Mouse (Mus musculus): ENCODE results near the gene Trat1. TPM values are rescaled to one million over a fixed set of nuclear protein-coding genes. Genes with fewer than 3 reads are reported as not detected.

The Trat1 gene
- polyA plus RNA-seq, 2 experiments = 0.36 TPM; not detected in 1

- no peak for TF ChIP-seq POLR2A (IDR thresholded peaks at IDR 0.05; ENCODE audit: borderline replicate concordance, extremely low read depth, insufficient read depth, insufficient read length)
- Histone ChIP-seq H3K4me2 (replicated peaks; ENCODE audit: low read depth, low read length, severe bottlenecking) (no peak overlapping the region), H3K36me3 (ENCODE audit: control insufficient read depth, insufficient read depth, low read length) (no peaks in the 10 kb centered on the region), H3K27me3 (ENCODE audit: control insufficient read depth, insufficient read depth, low read length) (no peaks in the 10 kb centered on the region), H3K9me3 (ENCODE audit: control insufficient read depth, low read length) (no peaks in the 10 kb centered on the region), H3K4me3 (replicated peaks; ENCODE audit: low read length) (no peak overlapping the region), H3K27ac (replicated peaks; ENCODE audit: low read depth, low read length) (no peak overlapping the region), H3K4me1 (ENCODE audit: control insufficient read depth, insufficient read depth, low read length) (no peaks in the 10 kb centered on the region), H3K9ac (ENCODE audit: low read depth, low read length, severe bottlenecking) (no peak overlapping the region)
- 77% methylated on average over 3 of the region's 3 CpGs for WGBS
- DNase-seq (ENCODE audit: low spot score) (no peak), ATAC-seq (ENCODE audit: low FRiP score, low read depth) (no peak)
Measured at GRCm38 (mm10) chr16:48786258-48786657, 14.4 kb upstream of the Trat1 start.

- Histone ChIP-seq H3K4me2 (replicated peaks; ENCODE audit: low read depth, low read length, severe bottlenecking) (no peak overlapping the region), H3K9me3 (ENCODE audit: control insufficient read depth, low read length) (no peaks in the 10 kb centered on the region), H3K4me3 (replicated peaks; ENCODE audit: low read length) (no peak overlapping the region), H3K36me3 (ENCODE audit: control insufficient read depth, insufficient read depth, low read length) (no peaks in the 10 kb centered on the region), H3K27ac (replicated peaks; ENCODE audit: low read depth, low read length) (no peak overlapping the region), H3K9ac (ENCODE audit: low read depth, low read length, severe bottlenecking) (no peak overlapping the region), H3K4me1 (ENCODE audit: control insufficient read depth, insufficient read depth, low read length) (no peaks in the 10 kb centered on the region), H3K27me3 (ENCODE audit: control insufficient read depth, insufficient read depth, low read length) (no peaks in the 10 kb centered on the region)
- WGBS = 68% methylated on average over 2 of the region's 2 CpGs
- no peak for TF ChIP-seq POLR2A (IDR thresholded peaks at IDR 0.05; ENCODE audit: borderline replicate concordance, extremely low read depth, insufficient read depth, insufficient read length)
- DNase-seq (ENCODE audit: low spot score) (no peak), ATAC-seq (ENCODE audit: low FRiP score, low read depth) (no peak)
Measured at GRCm38 (mm10) chr16:48777254-48777653, 5.4 kb upstream of the Trat1 start.

GRCm38 (mm10) chr16:48769183-48769582 lies 2.6 kb downstream of the Trat1 start:
- no peaks in the 10 kb centered on the region for H3K9me3 ChIP-seq (ENCODE audit: control insufficient read depth, low read length)
- H3K27ac ChIP-seq (replicated peaks; ENCODE audit: low read depth, low read length) = no peak overlapping the region
- no peak overlapping the region for H3K9ac ChIP-seq (ENCODE audit: low read depth, low read length, severe bottlenecking)
- H3K4me3 ChIP-seq (replicated peaks; ENCODE audit: low read length) = no peak overlapping the region
- no peak for TF ChIP-seq POLR2A (IDR thresholded peaks at IDR 0.05; ENCODE audit: borderline replicate concordance, extremely low read depth, insufficient read depth, insufficient read length)
- DNase-seq (ENCODE audit: low spot score) = no peak
- H3K36me3 ChIP-seq (ENCODE audit: control insufficient read depth, insufficient read depth, low read length) = no peaks in the 10 kb centered on the region
- WGBS = 94% methylated on average over 3 of the region's 3 CpGs
- H3K4me2 ChIP-seq (replicated peaks; ENCODE audit: low read depth, low read length, severe bottlenecking) = no peak overlapping the region
- ATAC-seq (ENCODE audit: low FRiP score, low read depth) = no peak
- no peaks in the 10 kb centered on the region for H3K27me3 ChIP-seq (ENCODE audit: control insufficient read depth, insufficient read depth, low read length)
- H3K4me1 ChIP-seq (ENCODE audit: control insufficient read depth, insufficient read depth, low read length) = no peaks in the 10 kb centered on the region

GRCm38 (mm10) chr16:48760643-48761481 lies 11.0 kb downstream of the Trat1 start:
- Histone ChIP-seq H3K4me3 (replicated peaks; ENCODE audit: low read length) (no peak overlapping the region), H3K4me1 (ENCODE audit: control insufficient read depth, insufficient read depth, low read length) (0 out of 2 replicates have a peak, but pooled peaks cover 3% of the 10 kb centered on the region), H3K9ac (ENCODE audit: low read depth, low read length, severe bottlenecking) (no peak overlapping the region), H3K4me2 (replicated peaks; ENCODE audit: low read depth, low read length, severe bottlenecking) (no peak overlapping the region), H3K36me3 (ENCODE audit: control insufficient read depth, insufficient read depth, low read length) (no peaks in the 10 kb centered on the region), H3K9me3 (ENCODE audit: control insufficient read depth, low read length) (no peaks in the 10 kb centered on the region), H3K27ac (replicated peaks; ENCODE audit: low read depth, low read length) (no peak overlapping the region), H3K27me3 (ENCODE audit: control insufficient read depth, insufficient read depth, low read length) (no peaks in the 10 kb centered on the region)
- 50% methylated on average over 17 of the region's 17 CpGs for WGBS
- DNase-seq (ENCODE audit: low spot score) (no peak), ATAC-seq (ENCODE audit: low FRiP score, low read depth) (no peak)
- no peak for TF ChIP-seq POLR2A (IDR thresholded peaks at IDR 0.05; ENCODE audit: borderline replicate concordance, extremely low read depth, insufficient read depth, insufficient read length)

- 19% methylated on average over 26 of the region's 26 CpGs for WGBS
- Histone ChIP-seq H3K4me3 (replicated peaks; ENCODE audit: low read length) (peak overlapping the region; percentile 26), H3K36me3 (ENCODE audit: control insufficient read depth, insufficient read depth, low read length) (no peaks in the 10 kb centered on the region), H3K27ac (replicated peaks; ENCODE audit: low read depth, low read length) (no peak overlapping the region), H3K9ac (ENCODE audit: low read depth, low read length, severe bottlenecking) (no peak overlapping the region; the same call in 1 of the 2 replicates), H3K4me2 (replicated peaks; ENCODE audit: low read depth, low read length, severe bottlenecking) (peak overlapping the region; percentile 45), H3K27me3 (ENCODE audit: control insufficient read depth, insufficient read depth, low read length) (no peaks in the 10 kb centered on the region), H3K9me3 (ENCODE audit: control insufficient read depth, low read length) (no peaks in the 10 kb centered on the region), H3K4me1 (ENCODE audit: control insufficient read depth, insufficient read depth, low read length) (no peaks in the 10 kb centered on the region)
- ATAC-seq (ENCODE audit: low FRiP score, low read depth) (no peak), DNase-seq (ENCODE audit: low spot score) (no peak)
- TF ChIP-seq POLR2A (IDR thresholded peaks at IDR 0.05; ENCODE audit: borderline replicate concordance, extremely low read depth, insufficient read depth, insufficient read length) = no peak
Measured at GRCm38 (mm10) chr16:48750145-48750827, 21.5 kb downstream of the Trat1 start.

Data from limb, embryonic 14.5 days (tissue).